Mouse (Mus musculus) myocyte (in vitro differentiated cells): ENCODE measurements around the gene 4921530L21Rik. TPM values are rescaled to one million over a fixed set of nuclear protein-coding genes. Genes with fewer than 3 reads are reported as not detected.

Experiments used
- H3K27me3 ChIP-seq: one replicate; pipeline ENCODE4 v1.6.1; 2011; ENCODE audit not compliant: control insufficient read depth, insufficient read depth, insufficient read length
- H3K36me3 ChIP-seq: one replicate; pipeline ENCODE4 v1.6.1; 2011; ENCODE audit not compliant: control insufficient read depth, insufficient read depth
- H3K4me2 ChIP-seq: one replicate; pipeline ENCODE4 v1.6.1; 2011; ENCODE audit warnings: low read depth, control low read depth
- H3K4me3 ChIP-seq: one replicate; pipeline ENCODE4 v1.5.1; 2011; ENCODE audit warnings: mild to moderate bottlenecking, control low read depth, moderate library complexity
- H3K79me2 ChIP-seq: one replicate; pipeline ENCODE4 v1.6.1; 2011; ENCODE audit not compliant: control insufficient read depth, insufficient read depth
- H3ac ChIP-seq: one replicate; pipeline ENCODE4 v1.6.1; 2011; ENCODE audit not compliant: control insufficient read depth, insufficient read length
- CEBPB ChIP-seq: IDR thresholded peaks from 2 replicates; pipeline ENCODE4 v1.6.1; 2011; ENCODE audit warnings: mild to moderate bottlenecking, moderate library complexity; ENCODE audit not compliant: poor library complexity, insufficient read depth, severe bottlenecking
- E2F4 ChIP-seq: IDR thresholded peaks from one replicate; pipeline ENCODE4 v1.6.1; 2011; ENCODE audit warnings: mild to moderate bottlenecking, control low read depth, moderate library complexity; ENCODE audit not compliant: insufficient read depth
- MAX ChIP-seq: IDR thresholded peaks from one replicate; pipeline ENCODE4 v1.6.1; 2011; ENCODE audit warnings: low read depth, mild to moderate bottlenecking, control low read depth
- MYOD1 ChIP-seq, 3 experiments: IDR thresholded peaks; one replicate each; pipeline ENCODE4 v1.6.1; 2011; ENCODE audit warnings: control low read depth in 2 of 3, low read depth in 2 of 3, mild to moderate bottlenecking in 2 of 3, moderate library complexity in 1 of 3; ENCODE audit not compliant: insufficient read length in 2 of 3, control insufficient read depth in 1 of 3
- MYOG ChIP-seq, 3 experiments: IDR thresholded peaks; one replicate each; pipeline ENCODE4 v1.6.1; 2011; ENCODE audit warnings: control low read depth in 2 of 3, low read depth in 2 of 3, mild to moderate bottlenecking in 2 of 3; ENCODE audit not compliant: insufficient read length in 2 of 3, control insufficient read depth in 1 of 3, insufficient read depth in 1 of 3
- POLR2A ChIP-seq: IDR thresholded peaks from one replicate; pipeline ENCODE4 v1.6.1; 2011; ENCODE audit warnings: low read depth, mild to moderate bottlenecking, control low read depth, moderate library complexity; ENCODE audit not compliant: insufficient read length
- POLR2AphosphoS2 ChIP-seq: IDR thresholded peaks from one replicate; pipeline ENCODE4 v1.6.1; 2011; ENCODE audit warnings: low read depth, control low read depth; ENCODE audit not compliant: insufficient read length
- REST ChIP-seq: IDR thresholded peaks from one replicate; pipeline ENCODE4 v1.6.1; 2011; ENCODE audit warnings: mild to moderate bottlenecking, control low read depth, moderate library complexity; ENCODE audit not compliant: insufficient read depth, insufficient read length
- SRF ChIP-seq: IDR thresholded peaks from one replicate; pipeline ENCODE4 v1.6.1; 2011; ENCODE audit warnings: low read depth; ENCODE audit not compliant: control insufficient read depth, insufficient read length
- TCF12 ChIP-seq: IDR thresholded peaks from one replicate; pipeline ENCODE4 v1.6.1; 2011; ENCODE audit warnings: mild to moderate bottlenecking, control low read depth; ENCODE audit not compliant: poor library complexity, insufficient read depth, severe bottlenecking
- TCF3 ChIP-seq: IDR thresholded peaks from one replicate; pipeline ENCODE4 v1.6.1; 2011; ENCODE audit warnings: low read depth, control low read depth; ENCODE audit not compliant: insufficient read length
- USF1 ChIP-seq: IDR thresholded peaks from one replicate; pipeline ENCODE4 v1.6.1; 2011; ENCODE audit warnings: low read depth, mild to moderate bottlenecking, control low read depth, moderate library complexity
- polyA plus RNA-seq: library from polyadenylated mRNA; unstranded; fragments of >200 nt; fragmentation: generic; extraction: Trizol; gene quantifications from one replicate; pipeline ENCODE4 v1.2.1, GENCODE M21; 2012; ENCODE audit warnings: missing spikeins

The 4921530L21Rik gene
- polyA plus RNA-seq, 1 experiment = not detected

DNA sequence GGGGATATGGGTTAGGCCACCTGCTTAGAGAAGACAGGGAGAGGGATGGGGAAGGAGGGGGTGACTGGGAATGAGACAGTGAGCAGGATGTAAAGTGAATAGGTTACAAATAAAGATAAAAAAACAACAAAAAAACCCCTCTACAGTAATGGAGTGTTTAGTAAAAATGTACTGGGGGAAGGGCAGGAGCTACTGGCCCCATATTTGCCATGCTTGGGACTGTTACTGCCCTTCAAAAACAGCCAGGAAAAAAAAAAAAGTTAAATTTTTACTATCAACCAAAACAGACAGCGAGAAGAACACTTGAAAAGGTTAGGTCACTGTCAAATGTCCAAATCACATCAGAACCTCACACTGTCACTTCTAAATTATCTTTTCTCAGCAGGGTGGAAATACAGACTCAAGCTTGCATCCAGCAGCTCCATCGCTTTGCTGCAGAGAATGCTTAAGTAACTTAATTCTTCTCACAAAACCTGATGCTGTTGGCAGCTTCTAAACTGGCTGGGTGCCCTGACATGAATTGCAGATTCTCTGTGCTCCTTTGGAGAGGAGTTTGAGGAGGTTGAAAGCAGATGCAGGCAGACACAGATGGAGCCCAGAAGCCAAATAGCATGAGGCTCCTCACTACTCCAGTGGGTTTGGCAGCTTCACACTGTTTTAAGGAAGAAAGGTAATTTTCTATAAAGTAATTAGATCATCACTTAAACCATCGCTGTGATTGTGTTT is 4.1 kb upstream of the 4921530L21Rik start:
- no peaks in the 10 kb centered on the region for H3K79me2 ChIP-seq
- no peaks in the 10 kb centered on the region for H3K36me3 ChIP-seq
- no peak overlapping the region for H3K4me3 ChIP-seq
- no peaks in the 10 kb centered on the region for H3K27me3 ChIP-seq
- no peak overlapping the region for H3ac ChIP-seq
- no peak overlapping the region for H3K4me2 ChIP-seq
- TF ChIP-seq CEBPB (no peak), SRF (no peak), MYOG (IDR thresholded peaks at IDR 0.05; ENCODE audit: control insufficient read depth in 1 of 3, insufficient read depth in 1 of 3, insufficient read length in 2 of 3, low read depth in 2 of 3) (no peak), TCF12 (no peak), MAX (no peak)

DNA sequence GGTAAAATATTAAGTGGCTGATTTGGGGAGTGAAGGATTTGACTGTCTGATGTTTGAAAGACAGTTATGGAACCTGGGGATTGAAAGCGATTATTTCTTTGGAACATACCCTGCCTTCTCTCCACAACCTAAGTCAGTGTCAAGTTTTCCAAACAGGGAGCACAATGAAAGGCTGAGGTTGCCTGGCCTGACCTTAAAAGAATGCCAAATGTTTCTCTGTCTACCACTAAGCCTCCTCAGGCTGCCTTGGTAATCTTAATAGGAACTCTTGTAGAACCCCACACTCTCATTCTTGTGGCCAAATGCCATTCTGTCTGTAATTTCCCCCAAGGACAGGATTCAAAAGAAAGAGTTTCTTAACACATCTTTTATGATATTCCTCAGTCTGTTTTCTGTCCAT is 3.5 kb upstream of the 4921530L21Rik start:
- Histone ChIP-seq H3K36me3 (no peaks in the 10 kb centered on the region), H3ac (no peak overlapping the region), H3K4me2 (no peak overlapping the region), H3K4me3 (no peak overlapping the region), H3K27me3 (no peaks in the 10 kb centered on the region), H3K79me2 (no peaks in the 10 kb centered on the region)
- TF ChIP-seq CEBPB = no peak
- no peak for TF ChIP-seq MAX
- TF ChIP-seq POLR2A = no peak

DNA sequence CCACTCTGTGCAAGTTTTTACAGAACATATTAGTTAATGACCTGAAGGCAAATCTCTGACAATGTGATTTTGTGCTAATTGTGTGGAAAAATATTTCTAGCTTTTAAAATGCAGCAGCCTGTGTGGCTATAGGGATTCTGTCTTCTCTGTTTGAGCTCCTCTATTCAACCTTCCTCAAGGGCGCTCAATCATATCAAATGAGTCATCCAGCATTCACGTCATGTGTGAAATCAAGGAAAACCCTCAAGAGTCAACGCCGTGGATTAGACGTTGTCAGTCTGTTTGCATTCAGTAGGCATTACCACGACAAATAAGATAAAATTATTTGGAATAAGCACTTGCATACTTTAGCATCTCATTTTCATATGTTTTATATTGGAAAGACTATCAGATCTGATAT is 18.4 kb downstream of the 4921530L21Rik start:
- Histone ChIP-seq H3K4me3 (no peak overlapping the region), H3K27me3 (no peaks in the 10 kb centered on the region), H3K4me2 (no peak overlapping the region), H3ac (no peak overlapping the region), H3K79me2 (no peaks in the 10 kb centered on the region), H3K36me3 (no peaks in the 10 kb centered on the region)
- TF ChIP-seq POLR2A (no peak), TCF3 (no peak), POLR2AphosphoS2 (no peak), MYOG (IDR thresholded peaks at IDR 0.05; ENCODE audit: control insufficient read depth in 1 of 3, insufficient read depth in 1 of 3, insufficient read length in 2 of 3, low read depth in 2 of 3) (no peak), MYOD1 (IDR thresholded peaks at IDR 0.05; ENCODE audit: control insufficient read depth in 1 of 3, insufficient read length in 2 of 3, low read depth in 2 of 3) (no peak), USF1 (no peak), E2F4 (no peak), SRF (no peak), REST (no peak), CEBPB (no peak), TCF12 (no peak), MAX (no peak)

DNA sequence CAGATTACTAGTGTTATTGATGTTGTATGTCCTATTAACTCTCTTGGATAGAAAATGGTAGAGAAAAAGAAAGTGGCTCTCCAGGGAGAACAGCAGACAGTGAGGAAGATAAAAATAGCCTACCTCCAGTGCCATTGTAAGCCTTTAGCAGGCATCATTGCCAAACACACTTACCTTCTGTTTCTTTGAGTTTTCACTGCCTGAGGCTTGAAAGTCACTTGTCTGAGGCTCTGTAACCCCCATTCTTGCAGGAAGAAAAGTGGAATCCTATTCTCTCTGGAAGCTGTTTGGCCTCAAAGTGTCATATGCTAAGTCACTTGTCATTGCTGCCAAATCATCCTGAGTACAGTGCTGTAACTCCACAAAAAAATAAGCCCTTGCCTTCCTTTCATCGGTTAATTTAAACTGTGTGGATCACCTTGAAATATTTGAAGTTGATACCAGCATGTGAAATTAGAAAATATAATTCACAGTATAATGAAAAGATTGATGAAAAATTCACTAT is 23.6 kb downstream of the 4921530L21Rik start:
- no peaks in the 10 kb centered on the region for H3K36me3 ChIP-seq
- TF ChIP-seq REST = no peak
- no peaks in the 10 kb centered on the region for H3K27me3 ChIP-seq
- H3K4me3 ChIP-seq = no peak overlapping the region
- H3ac ChIP-seq = no peak overlapping the region
- H3K4me2 ChIP-seq = no peak overlapping the region
- H3K79me2 ChIP-seq = no peaks in the 10 kb centered on the region

DNA sequence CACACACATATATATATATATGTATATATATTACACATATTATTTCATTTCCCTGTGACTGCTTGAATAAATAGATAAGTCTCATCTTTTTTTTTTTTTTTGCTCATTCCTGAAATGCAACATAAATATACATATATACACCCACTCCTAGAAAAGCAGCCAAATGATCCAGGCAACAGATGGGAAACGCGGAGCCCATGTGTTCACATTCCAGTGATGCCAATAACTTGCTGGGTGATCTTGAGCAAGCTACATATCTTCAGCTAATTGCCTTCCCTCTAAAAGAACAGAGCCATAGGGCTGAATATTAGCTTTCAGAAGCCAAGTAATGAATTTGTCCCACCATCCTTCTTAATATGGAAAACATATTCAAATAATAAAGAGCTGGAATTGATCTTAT is 32.2 kb downstream of the 4921530L21Rik start:
- H3ac ChIP-seq = no peak overlapping the region
- H3K4me3 ChIP-seq = no peak overlapping the region
- TF ChIP-seq POLR2A = no peak
- no peak for TF ChIP-seq MAX
- TF ChIP-seq POLR2AphosphoS2 = no peak
- no peak for TF ChIP-seq TCF3
- TF ChIP-seq SRF = no peak
- no peak for TF ChIP-seq USF1
- TF ChIP-seq E2F4 = no peak
- TF ChIP-seq MYOG (IDR thresholded peaks at IDR 0.05; ENCODE audit: control insufficient read depth in 1 of 3, insufficient read depth in 1 of 3, insufficient read length in 2 of 3, low read depth in 2 of 3) = no peak
- no peak for TF ChIP-seq TCF12
- no peak for TF ChIP-seq REST
- TF ChIP-seq MYOD1 (IDR thresholded peaks at IDR 0.05; ENCODE audit: control insufficient read depth in 1 of 3, insufficient read length in 2 of 3, low read depth in 2 of 3) = no peak
- TF ChIP-seq CEBPB = no peak
- no peaks in the 10 kb centered on the region for H3K27me3 ChIP-seq
- H3K4me2 ChIP-seq = no peak overlapping the region
- H3K79me2 ChIP-seq = no peaks in the 10 kb centered on the region
- H3K36me3 ChIP-seq = no peaks in the 10 kb centered on the region
